Mouse (Mus musculus) layer of hippocampus, adult 6 months (tissue): ENCODE results near the gene Tmem8. TPM values are rescaled to one million over a fixed set of nuclear protein-coding genes. Genes with fewer than 3 reads are reported as not detected.

ENCODE experiments used
- long read RNA-seq, 2 experiments: library from polyadenylated mRNA; unstranded; transcript quantifications; one replicate each; pipeline ENCODE4 v2.0.0; 2019 to 2020
- polyA plus RNA-seq: library from polyadenylated mRNA; unstranded; fragments of <200 nt; fragmentation: Nextera tagmentation; gene quantifications from 2 replicates; pipeline ENCODE4 v1.2.3, GENCODE M21; 2021

The Tmem8 gene
- 1.9 and 2.1 TPM in 2 replicates for polyA plus RNA-seq
- long read RNA-seq, experiment 1, partial matches to known transcripts, result 8 of 10 reads
- long read RNA-seq, experiment 1, other reads (novel, unspliced or antisense), result 2 of 10 reads
- long read RNA-seq, experiment 2, partial matches to known transcripts, result 21 of 30 reads
- long read RNA-seq, experiment 2, other reads (novel, unspliced or antisense), result 8 of 30 reads

DNA sequence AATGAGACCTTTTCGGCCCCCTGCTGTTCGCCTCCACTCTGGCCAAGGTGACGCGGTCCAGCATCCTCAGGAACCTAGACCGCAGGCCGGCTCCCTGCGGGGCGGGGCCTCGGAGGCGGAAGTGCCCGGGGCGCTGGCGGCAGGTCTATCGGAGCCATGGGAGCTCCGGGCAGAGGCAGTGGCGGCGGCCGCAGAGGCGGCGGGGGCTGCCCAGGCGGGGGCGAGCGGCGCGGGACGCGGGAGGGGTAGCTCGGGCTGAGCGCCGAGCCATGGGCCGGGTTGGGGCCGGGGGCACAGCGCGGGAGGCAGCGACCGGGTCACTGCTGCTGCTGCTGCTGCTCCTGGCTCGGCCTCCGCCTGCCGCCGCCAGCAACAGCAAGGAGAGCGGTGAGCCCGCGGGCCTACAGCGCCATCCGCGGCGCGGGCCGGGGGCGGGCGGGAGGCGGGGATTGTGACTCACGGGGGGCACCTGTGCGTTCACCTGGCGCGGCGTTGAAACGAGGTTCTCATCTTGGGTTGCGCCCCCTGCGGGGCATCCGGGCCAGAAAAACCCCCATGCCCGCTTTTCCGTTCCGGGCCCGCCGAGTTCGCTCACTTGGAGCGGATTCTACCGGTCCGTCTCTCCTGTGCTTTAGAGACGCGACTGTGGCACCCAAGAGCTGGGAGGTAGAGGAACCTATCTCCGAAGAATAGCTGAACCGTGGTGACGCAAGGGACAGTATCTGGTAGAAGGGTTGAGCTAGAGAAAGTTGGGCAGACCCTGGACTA is at the start of gene Tmem8:
TSS of gene Tmem8 (plus strand) at position 119 of the 768 bp plus-strand sequence.

GRCm38 (mm10) chr17:26068831-26069739 is 44.0 kb upstream of the Tmem8 start, which contains the start of gene Rab11fip3:
Rab11fip3 (minus strand) TSS chr17:26069555.

GRCm38 (mm10) chr17:26089905-26090632 is 23.0 kb upstream of the Tmem8 start, which contains the start of gene Decr2:
Decr2 (minus strand) TSS chr17:26090337.

GRCm38 (mm10) chr17:26095121-26095740 is 17.9 kb upstream of the Tmem8 start, which contains the start of gene Nme4:
Nme4 (minus strand) TSS chr17:26095602.

GRCm38 (mm10) chr17:26123267-26123684 is 10.2 kb downstream of the Tmem8 start, which contains the start of gene Mrpl28:
Mrpl28 (plus strand) TSS chr17:26123500.

DNA sequence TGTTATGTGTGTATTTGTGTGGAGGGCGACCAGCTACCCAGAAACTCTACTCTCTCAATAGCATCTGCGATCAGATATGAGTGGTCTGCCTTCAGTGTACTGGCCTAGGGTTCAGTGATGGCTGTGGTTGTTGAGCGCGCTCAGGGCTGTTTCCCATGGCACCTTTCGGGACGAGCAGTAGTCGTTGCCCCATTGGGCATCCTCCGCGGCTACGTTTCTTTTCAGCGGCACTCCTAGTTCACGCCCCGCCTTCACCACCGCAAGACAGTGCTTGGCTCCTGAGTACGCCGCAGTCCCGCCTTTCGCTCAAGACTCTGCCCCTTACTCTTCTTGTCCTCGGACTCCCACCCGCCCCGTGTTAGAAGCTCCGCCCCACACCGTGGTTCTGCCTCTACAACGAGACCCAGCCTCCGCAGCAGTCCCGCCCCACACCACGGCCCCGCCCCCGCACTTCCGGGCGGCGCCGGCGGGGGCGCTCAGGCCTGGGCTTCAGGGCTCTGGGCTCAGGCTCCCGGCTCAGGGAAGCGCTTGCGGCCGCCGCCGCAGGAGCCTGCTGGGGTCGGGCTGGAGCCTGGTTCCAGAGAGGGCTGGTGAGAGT is 25.2 kb downstream of the Tmem8 start, which contains the start of gene Axin1:
TSS of gene Axin1 (plus strand) at position 450 of the 598 bp plus-strand sequence.

Other genes starting within 250 kb of the Tmem8 start
- 36.0 and 36.4 TPM in 2 replicates for gene Mcrip2, start 244.5 kb upstream of the Tmem8 start, polyA plus RNA-seq
- 87.8 and 94.9 TPM in 2 replicates for gene Mettl26, start 238.2 kb upstream of the Tmem8 start, polyA plus RNA-seq
- gene Wfikkn1, start 232.4 kb upstream of the Tmem8 start, polyA plus RNA-seq, result not detected in 2 replicates
- 6.4 and 7.1 TPM in 2 replicates for gene Rab40c, start 193.6 kb upstream of the Tmem8 start, polyA plus RNA-seq
- gene Pigq, start 168.4 kb upstream of the Tmem8 start, polyA plus RNA-seq, result 115 and 168 TPM in 2 replicates
- gene Nhlrc4, start 168.3 kb upstream of the Tmem8 start, polyA plus RNA-seq, result 1.6 and 1.9 TPM in 2 replicates
- gene A930017K11Rik, start 160.7 kb upstream of the Tmem8 start, polyA plus RNA-seq, result 0.54 and 1.1 TPM in 2 replicates
- 9.0 and 12.3 TPM in 2 replicates for gene Capn15, start 127.5 kb upstream of the Tmem8 start, polyA plus RNA-seq
- gene Rab11fip3, start 43.7 kb upstream of the Tmem8 start, polyA plus RNA-seq, result 5.9 and 6.4 TPM in 2 replicates
- 31.0 and 38.4 TPM in 2 replicates for gene Decr2, start 23.0 kb upstream of the Tmem8 start, polyA plus RNA-seq
- gene Nme4, start 17.7 kb upstream of the Tmem8 start, polyA plus RNA-seq, result 5.3 and 5.8 TPM in 2 replicates
- gene Mrpl28, start 10.2 kb downstream of the Tmem8 start, polyA plus RNA-seq, result 173 and 179 TPM in 2 replicates
- gene Axin1, start 25.4 kb downstream of the Tmem8 start, polyA plus RNA-seq, result 3.1 and 4.0 TPM in 2 replicates
- gene Pdia2, start 85.8 kb downstream of the Tmem8 start, polyA plus RNA-seq, result not detected in 2 replicates
- 1.9 and 2.2 TPM in 2 replicates for gene Rgs11, start 89.7 kb downstream of the Tmem8 start, polyA plus RNA-seq
- 102 and 119 TPM in 2 replicates for gene Arhgdig, start 94.5 kb downstream of the Tmem8 start, polyA plus RNA-seq
- gene Fam234a, start 130.9 kb downstream of the Tmem8 start, polyA plus RNA-seq, result 17.5 and 23.7 TPM in 2 replicates
- 24.1 and 25.1 TPM in 2 replicates for gene Luc7l, start 139.6 kb downstream of the Tmem8 start, polyA plus RNA-seq